Mouse (Mus musculus): ENCODE data around the gene Srgap2. TPM values are rescaled to one million over a fixed set of nuclear protein-coding genes. Genes with fewer than 3 reads are reported as not detected.
A peak's percentile ranks its signal among the peaks of the same experiment; 100 is the strongest.

Gene Srgap2
- polyA plus RNA-seq, 1 experiment from 2014 or later, result 4.1 TPM

DNA sequence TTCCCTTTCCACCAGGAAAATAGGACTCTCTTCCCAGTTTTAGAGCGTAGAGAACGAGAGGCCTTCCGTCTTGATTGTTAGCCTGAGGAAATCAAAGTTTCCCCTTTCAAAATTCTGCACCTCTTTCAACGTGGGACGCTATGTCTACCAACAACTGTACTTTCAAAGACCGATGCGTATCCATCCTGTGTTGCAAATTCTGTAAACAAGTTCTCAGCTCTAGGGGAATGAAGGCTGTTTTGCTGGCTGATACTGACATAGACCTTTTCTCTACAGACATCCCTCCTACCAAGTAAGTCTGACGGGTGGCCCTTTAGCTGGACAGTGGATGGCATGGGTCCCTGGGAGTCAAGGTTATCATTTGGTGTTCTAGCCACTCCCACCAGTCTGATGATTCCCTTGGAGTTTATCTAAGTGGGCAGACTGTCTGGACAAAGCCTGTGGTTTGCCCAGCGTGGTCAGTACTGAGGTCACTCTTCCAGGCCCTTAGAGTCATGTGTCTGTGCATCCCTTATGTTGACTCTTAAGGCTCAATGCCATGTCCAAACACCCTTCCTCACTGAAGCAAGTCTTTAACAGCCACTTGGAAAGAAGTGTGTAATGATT, 1.5 kb upstream of the Srgap2 start:
- DNase-seq (peak; percentile 19), ATAC-seq (no peak)
- peak overlapping the region; percentile 87 for H3K27ac ChIP-seq (ENCODE audit: low read depth)
- TF ChIP-seq EP300 (IDR thresholded peaks at IDR 0.05; ENCODE audit: low read depth) (no peak), CTCF (IDR thresholded peaks at IDR 0.05; ENCODE audit: low read depth) (no peak)
- H3K27me3 ChIP-seq (ENCODE audit: insufficient read depth, low read length), result no peaks in the 10 kb centered on the region
- peaks cover 38% of the 10 kb centered on the region for H3K4me1 ChIP-seq (ENCODE audit: insufficient read depth)
- peak overlapping the region; percentile 97 for H3K4me2 ChIP-seq (ENCODE audit: low read depth, low read length)
- peak overlapping the region; percentile 75 for H3K4me3 ChIP-seq (ENCODE audit: low read depth, low read length)
- H3K36me3 ChIP-seq (replicated peaks; ENCODE audit: insufficient read depth, low read length), result 0 out of 2 replicates have a peak, but pooled peaks cover 3% of the 10 kb centered on the region
- no peaks in the 10 kb centered on the region for H3K9me3 ChIP-seq (ENCODE audit: low read length)
- 1% methylated on average over 9 of the region's 9 CpGs for WGBS (ENCODE audit: insufficient replicate concordance)
- H3K9ac ChIP-seq (replicated peaks), result peak overlapping the region; percentile 61

DNA sequence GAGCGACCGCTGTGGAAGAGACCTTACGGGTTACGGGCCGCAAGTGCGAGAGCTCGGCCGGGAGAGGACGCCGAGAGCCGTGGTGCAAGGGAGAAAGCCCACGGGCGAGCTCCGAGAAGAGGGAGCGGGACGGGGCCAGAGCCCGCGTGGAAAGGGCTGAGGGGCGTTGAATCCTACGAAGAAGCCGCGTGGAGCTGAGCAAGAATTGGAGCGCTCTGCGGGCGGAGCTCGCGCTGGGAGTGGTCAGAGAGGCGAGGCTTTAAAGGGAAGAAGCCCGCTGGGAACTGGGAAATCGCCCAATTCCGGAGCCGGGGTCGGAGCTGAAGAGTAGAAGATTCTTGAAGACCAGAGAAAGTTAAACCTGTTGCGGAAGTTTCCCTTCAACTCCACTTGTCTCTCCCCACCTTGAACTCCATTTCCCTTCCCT, 942 bp upstream of the Srgap2 start:
- ATAC-seq, result peak; percentile 9; the same call in 1 of the 2 replicates
- DNase-seq, result peak; percentile 76
- peak overlapping the region; percentile 61 for H3K9ac ChIP-seq (replicated peaks)
- TF ChIP-seq EP300 (IDR thresholded peaks at IDR 0.05; ENCODE audit: low read depth) (no peak), CTCF (IDR thresholded peaks at IDR 0.05; ENCODE audit: low read depth) (no peak)
- peak overlapping the region; percentile 75 for H3K4me3 ChIP-seq (ENCODE audit: low read depth, low read length)
- peaks cover 42% of the 10 kb centered on the region for H3K4me1 ChIP-seq (ENCODE audit: insufficient read depth)
- no peaks in the 10 kb centered on the region for H3K9me3 ChIP-seq (ENCODE audit: low read length)
- peak overlapping the region; percentile 97 for H3K4me2 ChIP-seq (ENCODE audit: low read depth, low read length)
- peak overlapping the region; percentile 87 for H3K27ac ChIP-seq (ENCODE audit: low read depth)
- 0 out of 2 replicates have a peak, but pooled peaks cover 3% of the 10 kb centered on the region for H3K36me3 ChIP-seq (replicated peaks; ENCODE audit: insufficient read depth, low read length)
- H3K27me3 ChIP-seq (ENCODE audit: insufficient read depth, low read length), result no peaks in the 10 kb centered on the region
- whole genome bisulfite sequencing (ENCODE audit: insufficient replicate concordance), result under 1% methylated on average over 34 of the region's 34 CpGs

DNA sequence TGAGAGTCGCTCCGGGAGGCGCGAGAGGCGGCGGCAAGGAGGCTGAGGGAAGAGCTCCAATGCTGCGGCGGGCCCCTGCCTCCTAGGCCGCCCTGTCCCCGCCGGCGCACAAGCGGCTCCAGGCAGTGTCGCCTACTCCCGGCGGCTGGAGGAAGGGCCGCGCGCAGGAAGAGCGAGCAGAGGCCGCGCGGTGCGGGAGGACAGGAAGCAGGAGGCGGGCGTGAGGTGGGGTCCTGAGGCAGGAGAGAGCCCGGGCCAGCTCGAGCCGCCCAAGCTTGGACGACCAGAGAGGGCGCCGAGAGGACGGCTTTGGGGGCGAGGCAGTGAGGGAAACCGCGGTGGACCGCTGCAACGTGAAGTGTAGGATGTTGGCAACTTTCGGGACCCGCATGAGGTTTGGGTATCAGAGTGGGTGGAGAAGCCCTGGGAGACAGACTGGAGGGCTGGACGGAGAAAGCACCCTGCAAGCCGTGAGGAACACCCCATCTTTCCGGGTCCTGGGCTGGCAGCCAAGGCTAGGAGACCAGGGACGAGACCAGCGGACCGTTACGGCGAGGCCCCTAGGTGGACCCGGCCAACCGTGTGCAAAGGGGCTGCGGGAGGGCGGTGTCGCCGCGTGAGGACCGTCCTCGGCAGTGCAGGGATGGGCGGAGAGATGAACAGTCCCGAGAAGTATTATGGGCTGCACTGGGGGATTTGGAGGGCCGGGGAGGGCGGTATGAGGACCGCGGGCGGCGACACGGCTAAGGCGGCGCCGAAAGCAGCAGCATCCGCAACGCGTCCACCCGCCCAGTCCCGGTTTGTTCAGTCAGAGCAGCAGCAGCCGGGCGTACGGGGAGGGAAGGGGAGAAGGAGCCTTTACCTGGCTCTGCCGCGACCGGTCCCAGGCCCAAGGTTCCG, 531 bp downstream of the Srgap2 start:
- DNase-seq, result peak; percentile 77
- TF ChIP-seq EP300 (IDR thresholded peaks at IDR 0.05; ENCODE audit: low read depth), result no peak
- peak; percentile 51 for TF ChIP-seq CTCF (IDR thresholded peaks at IDR 0.05; ENCODE audit: low read depth)
- Histone ChIP-seq H3K27ac (ENCODE audit: low read depth) (peak overlapping the region; percentile 90), H3K4me1 (ENCODE audit: insufficient read depth) (peaks cover 45% of the 10 kb centered on the region), H3K36me3 (replicated peaks; ENCODE audit: insufficient read depth, low read length) (0 out of 2 replicates have a peak, but pooled peaks cover 3% of the 10 kb centered on the region), H3K27me3 (ENCODE audit: insufficient read depth, low read length) (no peaks in the 10 kb centered on the region), H3K9me3 (ENCODE audit: low read length) (no peaks in the 10 kb centered on the region), H3K9ac (replicated peaks) (peak overlapping the region; percentile 75), H3K4me3 (ENCODE audit: low read depth, low read length) (peak overlapping the region; percentile 68), H3K4me2 (ENCODE audit: low read depth, low read length) (peak overlapping the region; percentile 99)
- WGBS (ENCODE audit: insufficient replicate concordance), result under 1% methylated on average over 69 of the region's 81 CpGs
- ATAC-seq, result peak; percentile 37

DNA sequence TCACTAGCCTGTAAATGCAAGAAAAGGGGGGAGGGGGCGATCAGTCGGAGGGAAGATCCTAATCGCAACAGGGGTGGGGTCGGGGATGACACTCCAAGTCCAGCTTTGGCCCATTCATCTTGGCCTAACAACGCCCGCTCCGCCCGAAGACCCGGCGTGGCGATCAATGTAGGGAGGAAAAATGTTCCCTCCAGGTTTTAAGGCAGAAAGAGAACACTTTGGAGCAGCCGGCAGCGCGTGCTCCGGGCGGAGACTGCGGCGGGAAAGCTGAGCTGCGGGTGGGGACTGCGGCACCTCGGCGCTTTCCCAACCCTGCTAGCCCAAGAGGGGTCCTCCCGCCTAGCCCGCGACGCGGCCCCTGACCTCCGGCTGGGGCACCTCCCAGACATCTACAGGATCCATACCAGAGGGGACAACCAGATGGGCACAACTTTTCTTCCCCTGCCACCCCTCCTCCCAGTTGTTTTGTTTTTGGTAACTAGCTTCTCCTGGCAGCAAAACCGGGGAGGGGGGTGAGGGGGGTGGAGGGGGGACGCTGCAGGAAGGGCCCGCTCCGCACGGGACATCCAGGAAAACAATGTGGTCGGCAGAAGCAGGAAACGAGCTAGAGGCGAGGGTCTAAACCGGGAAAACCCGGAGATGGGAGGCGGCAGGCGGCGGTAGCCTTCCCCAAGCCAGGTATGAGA, 1.4 kb downstream of the Srgap2 start:
- H3K9ac ChIP-seq (replicated peaks), result peak overlapping the region; percentile 75
- H3K36me3 ChIP-seq (replicated peaks; ENCODE audit: insufficient read depth, low read length), result 0 out of 2 replicates have a peak, but pooled peaks cover 3% of the 10 kb centered on the region
- no peaks in the 10 kb centered on the region for H3K9me3 ChIP-seq (ENCODE audit: low read length)
- TF ChIP-seq EP300 (IDR thresholded peaks at IDR 0.05; ENCODE audit: low read depth) (no peak), CTCF (IDR thresholded peaks at IDR 0.05; ENCODE audit: low read depth) (no peak)
- H3K4me3 ChIP-seq (ENCODE audit: low read depth, low read length), result peak overlapping the region; percentile 68
- H3K27me3 ChIP-seq (ENCODE audit: insufficient read depth, low read length), result no peaks in the 10 kb centered on the region
- WGBS (ENCODE audit: insufficient replicate concordance), result 1% methylated on average over 41 of the region's 41 CpGs
- peak overlapping the region; percentile 99 for H3K4me2 ChIP-seq (ENCODE audit: low read depth, low read length)
- ATAC-seq (no peak), DNase-seq (peak; percentile 53)
- H3K27ac ChIP-seq (ENCODE audit: low read depth), result peak overlapping the region; percentile 90
- H3K4me1 ChIP-seq (ENCODE audit: insufficient read depth), result peaks cover 47% of the 10 kb centered on the region

DNA sequence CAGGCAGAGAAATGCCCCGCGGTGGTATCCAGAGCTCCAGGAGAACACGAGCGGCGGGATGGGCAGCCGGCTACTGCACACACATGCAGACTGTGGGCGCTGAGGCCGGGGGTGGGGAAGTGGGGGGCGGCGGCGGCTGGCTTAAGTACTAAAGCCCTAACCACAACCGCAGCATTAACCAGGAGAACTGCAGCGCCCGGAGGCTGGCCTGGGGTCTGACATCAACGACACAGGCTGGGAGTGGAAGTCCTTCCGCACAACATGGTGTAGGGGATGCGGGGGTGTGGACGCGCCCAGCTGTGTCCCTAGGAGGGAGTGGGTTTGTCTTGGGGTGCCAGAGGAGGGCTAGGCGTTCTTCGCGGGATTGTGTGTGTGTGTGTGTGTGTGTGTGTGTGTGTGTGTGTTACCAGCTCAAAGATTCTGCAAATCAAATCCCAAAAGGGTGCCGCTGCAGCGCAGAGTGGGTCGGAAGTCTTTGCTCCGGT, 2.0 kb downstream of the Srgap2 start:
- peak; percentile 54 for DNase-seq
- H3K27ac ChIP-seq (ENCODE audit: low read depth), result no peak overlapping the region; the same call in 1 of the 2 replicates
- 1% methylated on average over 26 of the region's 26 CpGs for WGBS (ENCODE audit: insufficient replicate concordance)

More for the DNA sequence above, 2.0 kb downstream of the Srgap2 start:
- H3K4me1 ChIP-seq (ENCODE audit: insufficient read depth), result peaks cover 47% of the 10 kb centered on the region
- H3K9ac ChIP-seq (replicated peaks), result peak overlapping the region; percentile 75
- H3K27me3 ChIP-seq (ENCODE audit: insufficient read depth, low read length), result no peaks in the 10 kb centered on the region
- peak overlapping the region; percentile 99 for H3K4me2 ChIP-seq (ENCODE audit: low read depth, low read length)
- peak overlapping the region; percentile 68 for H3K4me3 ChIP-seq (ENCODE audit: low read depth, low read length)
- TF ChIP-seq EP300 (IDR thresholded peaks at IDR 0.05; ENCODE audit: low read depth), result no peak
- TF ChIP-seq CTCF (IDR thresholded peaks at IDR 0.05; ENCODE audit: low read depth), result no peak
- no peak for ATAC-seq
- no peaks in the 10 kb centered on the region for H3K9me3 ChIP-seq (ENCODE audit: low read length)
- 0 out of 2 replicates have a peak, but pooled peaks cover 3% of the 10 kb centered on the region for H3K36me3 ChIP-seq (replicated peaks; ENCODE audit: insufficient read depth, low read length)

Data from liver, postnatal 0 days (tissue).